Mouse (Mus musculus): Measurements from ENCODE around the gene Tmem255a.

The Tmem255a gene

GRCm38 (mm10) chrX:38251851-38252571 is at the start of gene Tmem255a:
Gene Tmem255a (minus strand): TSS chrX:38252439.
- peak; percentile 54 for DNase-seq (ENCODE audit: low read depth, low spot score)

GRCm38 (mm10) chrX:38259610-38260009 is 7.4 kb upstream of the Tmem255a start:
- DNase-seq (ENCODE audit: low read depth, low spot score), result no peak

GRCm38 (mm10) chrX:38250352-38250950 is 1.8 kb downstream of the Tmem255a start:
- DNase-seq (ENCODE audit: low read depth, low spot score), result no peak

GRCm38 (mm10) chrX:38249640-38250351 is 2.4 kb downstream of the Tmem255a start:
- DNase-seq (ENCODE audit: low read depth, low spot score), result peak; percentile 73

- DNase-seq (ENCODE audit: low read depth, low spot score), result peak; percentile 59
These were observed 4.6 kb downstream of the Tmem255a start for GRCm38 (mm10) chrX:38247601-38248000.

GRCm38 (mm10) chrX:38247108-38247507 is 5.1 kb downstream of the Tmem255a start:
- DNase-seq (ENCODE audit: low read depth, low spot score), result no peak

- no peak for DNase-seq (ENCODE audit: low read depth, low spot score)
These were observed 14.5 kb downstream of the Tmem255a start for GRCm38 (mm10) chrX:38237731-38238130.

GRCm38 (mm10) chrX:38229888-38230287 is 22.4 kb downstream of the Tmem255a start:
- DNase-seq (ENCODE audit: low read depth, low spot score), result no peak

GRCm38 (mm10) chrX:38222757-38223156 is 29.5 kb downstream of the Tmem255a start:
- DNase-seq (ENCODE audit: low read depth, low spot score), result no peak

GRCm38 (mm10) chrX:38217676-38217991 is 34.6 kb downstream of the Tmem255a start:
- DNase-seq (ENCODE audit: low read depth, low spot score), result peak; percentile 25

GRCm38 (mm10) chrX:38216986-38217675 is 35.1 kb downstream of the Tmem255a start:
- peak; percentile 5 for DNase-seq (ENCODE audit: low read depth, low spot score)

GRCm38 (mm10) chrX:38207392-38207791 is 44.8 kb downstream of the Tmem255a start:
- DNase-seq (ENCODE audit: low read depth, low spot score), result no peak

- no peak for DNase-seq (ENCODE audit: low read depth, low spot score)
These were observed 50.4 kb downstream of the Tmem255a start for GRCm38 (mm10) chrX:38201816-38202215.

- DNase-seq (ENCODE audit: low read depth, low spot score), result peak; percentile 0
These were observed 61.8 kb downstream of the Tmem255a start for GRCm38 (mm10) chrX:38190458-38190764.

- DNase-seq (ENCODE audit: low read depth, low spot score), result peak; percentile 90
These were observed 62.4 kb downstream of the Tmem255a start, which contains the start of gene Zbtb33 for GRCm38 (mm10) chrX:38189552-38190457. Gene Zbtb33 (plus strand): TSS chrX:38189793.

GRCm38 (mm10) chrX:38185520-38185919 is 66.7 kb downstream of the Tmem255a start:
- no peak for DNase-seq (ENCODE audit: low read depth, low spot score)

- DNase-seq (ENCODE audit: low read depth, low spot score), result peak; percentile 72
These were observed 70.5 kb downstream of the Tmem255a start for GRCm38 (mm10) chrX:38181608-38182258.

GRCm38 (mm10) chrX:38180656-38181607 is 71.3 kb downstream of the Tmem255a start:
- peak; percentile 8 for DNase-seq (ENCODE audit: low read depth, low spot score)

GRCm38 (mm10) chrX:38179891-38180310 is 72.3 kb downstream of the Tmem255a start:
- DNase-seq (ENCODE audit: low read depth, low spot score), result peak; percentile 43
